Mouse (Mus musculus) embryonic fibroblast, embryonic 13.5 days (primary cell): ENCODE measurements around the gene Gm20388.

Experiments
- CTCF ChIP-seq: IDR thresholded peaks from 2 replicates; pipeline ENCODE4 v1.5.1; 2011; ENCODE audit warnings: mild to moderate bottlenecking, control low read depth, low read length, moderate library complexity, borderline replicate concordance; ENCODE audit not compliant: insufficient read depth
- POLR2A ChIP-seq: IDR thresholded peaks from 2 replicates; pipeline ENCODE4 v1.6.1; 2011; ENCODE audit warnings: low read depth, mild to moderate bottlenecking, control low read depth, low read length, moderate library complexity

DNA sequence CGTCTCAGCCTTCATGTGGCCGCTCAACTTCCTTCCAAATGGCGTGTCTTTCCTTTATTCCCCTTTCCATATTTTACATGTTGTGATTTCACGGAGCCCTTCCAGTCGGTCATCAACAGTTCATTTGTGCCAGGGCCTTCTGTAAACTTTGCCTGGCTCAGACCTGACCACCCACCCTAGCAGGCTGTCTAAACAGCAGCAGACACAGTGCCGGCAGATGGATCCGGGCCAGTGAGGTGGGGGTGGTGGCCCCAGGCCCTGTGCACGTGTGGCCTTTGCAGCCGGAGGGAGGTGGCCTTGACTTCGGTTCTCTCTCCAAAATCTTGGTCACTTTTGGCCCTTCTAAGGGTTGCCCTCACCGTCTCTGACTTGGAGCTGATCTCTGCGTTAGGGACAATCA lies 940.8 kb downstream of the Gm20388 start:
- no peak for TF ChIP-seq CTCF
- no peak for TF ChIP-seq POLR2A
